Mouse (Mus musculus) thymus, adult 2 months (tissue): ENCODE measurements around the gene Pnkp.

Experiments
- CTCF ChIP-seq: fragments of 200-500 bp; IDR thresholded peaks from 2 replicates; pipeline ENCODE4 v1.5.1; 2012; ENCODE audit warnings: mild to moderate bottlenecking, control low read depth, low read length, moderate library complexity, borderline replicate concordance; ENCODE audit not compliant: control insufficient read depth, poor library complexity, insufficient read depth; ENCODE audit errors: extremely low read depth
- POLR2A ChIP-seq: fragments of 200-500 bp; IDR thresholded peaks from 2 replicates; pipeline ENCODE4 v1.6.1; 2012; ENCODE audit warnings: mild to moderate bottlenecking, low read length, control low read depth, moderate library complexity; ENCODE audit not compliant: control insufficient read depth, poor library complexity, insufficient read depth; ENCODE audit errors: extremely low read depth

- TF ChIP-seq CTCF (no peak), POLR2A (no peak)
These were observed 966 bp downstream of the Pnkp start for GRCm38 (mm10) chr7:44857905-44858304.
